Mouse (Mus musculus) embryonic fibroblast, embryonic 13.5 days (primary cell): ENCODE results near the gene B4galt1.

Experiments used
- CTCF ChIP-seq: IDR thresholded peaks from 2 replicates; pipeline ENCODE4 v1.5.1; 2011; ENCODE audit warnings: mild to moderate bottlenecking, control low read depth, low read length, moderate library complexity, borderline replicate concordance; ENCODE audit not compliant: insufficient read depth
- POLR2A ChIP-seq: IDR thresholded peaks from 2 replicates; pipeline ENCODE4 v1.6.1; 2011; ENCODE audit warnings: low read depth, mild to moderate bottlenecking, control low read depth, low read length, moderate library complexity

DNA sequence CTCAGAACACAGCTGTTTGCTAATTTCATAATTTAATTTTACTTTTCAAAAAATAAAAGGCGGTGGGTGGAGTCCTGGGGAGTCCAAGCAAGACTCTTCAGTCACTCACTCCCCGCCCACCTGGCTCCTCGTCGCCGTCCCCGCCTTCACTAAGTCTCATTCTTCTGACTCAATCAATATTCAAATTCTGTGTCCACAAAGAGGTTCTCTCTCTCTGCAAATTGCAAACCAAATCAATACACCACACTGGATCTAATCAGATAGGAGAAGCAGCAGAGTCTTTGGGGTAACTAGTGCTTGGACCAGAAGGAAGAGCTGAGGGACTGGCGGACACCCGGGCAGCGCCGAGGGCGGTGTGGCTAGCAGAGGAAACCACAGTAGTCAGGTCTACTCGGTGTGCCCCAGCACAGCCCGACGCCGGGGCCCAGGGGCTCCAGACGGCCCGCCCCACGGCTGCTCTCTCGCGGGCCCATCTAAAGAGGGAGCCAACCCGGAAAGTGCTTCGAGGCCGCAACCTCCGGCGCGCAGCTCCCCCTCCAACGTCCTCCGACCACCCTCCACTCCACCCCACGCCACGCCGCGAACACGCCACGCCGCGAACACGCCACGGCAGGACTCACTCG lies 96.5 kb downstream of the B4galt1 start:
- TF ChIP-seq CTCF (no peak), POLR2A (no peak)
